Mouse (Mus musculus) left cerebral cortex, postnatal 10 days (tissue): ENCODE results near the gene Myo6. TPM values are rescaled to one million over a fixed set of nuclear protein-coding genes. Genes with fewer than 3 reads are reported as not detected.

Source experiments
- DNase-seq, 2 experiments: peaks; one replicate each; pipeline ENCODE4 v3.0.0; 2021 to 2022; ENCODE audit warnings: low spot score in 2 of 2, mixed read lengths in 1 of 2; ENCODE audit errors: extremely low spot score in 1 of 2
- intact Hi-C: fragments of 180-260 bp; cut with DNase I; formaldehyde crosslinking; loops from one replicate; pipeline ENCODE4 v1.15.1; 2025
- total RNA-seq, 2 experiments: library from RNA; stranded (reverse); gene quantifications; 2 replicates each; pipeline ENCODE4 v1.2.3; 2021

Gene Myo6
- total RNA-seq = 10 to 100 TPM; 46.3 to 49.6 TPM

GRCm38 (mm10) chr9:80164611-80165474 is at the start of gene Myo6:
Myo6 (plus strand) TSS chr9:80165031.
- intact Hi-C loops = no loop called here

GRCm38 (mm10) chr9:80145992-80146587 is 18.7 kb upstream of the Myo6 start:
- intact Hi-C loops = no loop called here
- no peak for DNase-seq

More at GRCm38 (mm10) chr9:80164611-80165474, at the start of gene Myo6:
- DNase-seq = peak; percentile 91 to 94

GRCm38 (mm10) chr9:80149594-80149993 is 15.2 kb upstream of the Myo6 start:
- intact Hi-C loops = no loop called here

GRCm38 (mm10) chr9:80155277-80155676 is 9.6 kb upstream of the Myo6 start:
- intact Hi-C loops = no loop called here
- peak; percentile 47 to 76 for DNase-seq

More at GRCm38 (mm10) chr9:80149594-80149993, 15.2 kb upstream of the Myo6 start:
- no peak for DNase-seq

GRCm38 (mm10) chr9:80156780-80157179 is 8.1 kb upstream of the Myo6 start:
- intact Hi-C loops = no loop called here
- no peak for DNase-seq

- intact Hi-C loops = no loop called here
- no peak for DNase-seq
These were observed 6.9 kb upstream of the Myo6 start for GRCm38 (mm10) chr9:80157840-80158465.

GRCm38 (mm10) chr9:80158937-80159336 is 5.9 kb upstream of the Myo6 start:
- intact Hi-C loops = no loop called here
- DNase-seq = no peak

- intact Hi-C loops = no loop called here
These were observed 3.4 kb upstream of the Myo6 start for GRCm38 (mm10) chr9:80161451-80161850.

GRCm38 (mm10) chr9:80163126-80163723 is 1.6 kb upstream of the Myo6 start:
- no peak for DNase-seq
- intact Hi-C loops = no loop called here

More at GRCm38 (mm10) chr9:80161451-80161850, 3.4 kb upstream of the Myo6 start:
- no peak for DNase-seq

- intact Hi-C loops = no loop called here
- DNase-seq = no peak
These were observed 640 bp upstream of the Myo6 start for GRCm38 (mm10) chr9:80164191-80164590.

GRCm38 (mm10) chr9:80165690-80166089 is 859 bp downstream of the Myo6 start:
- DNase-seq = no peak
- intact Hi-C loops = no loop called here

GRCm38 (mm10) chr9:80166425-80166824 is 1.6 kb downstream of the Myo6 start:
- intact Hi-C loops = no loop called here
- DNase-seq = peak in 1 of 2 experiments; percentile 27

GRCm38 (mm10) chr9:80167089-80167488 is 2.3 kb downstream of the Myo6 start:
- intact Hi-C loops = no loop called here
- no peak for DNase-seq

GRCm38 (mm10) chr9:80169551-80169950 is 4.7 kb downstream of the Myo6 start:
- intact Hi-C loops = no loop called here

GRCm38 (mm10) chr9:80171241-80171640 is 6.4 kb downstream of the Myo6 start:
- no peak for DNase-seq
- intact Hi-C loops = no loop called here

More at GRCm38 (mm10) chr9:80169551-80169950, 4.7 kb downstream of the Myo6 start:
- DNase-seq = no peak

- intact Hi-C loops = no loop called here
- DNase-seq = no peak
These were observed 7.8 kb downstream of the Myo6 start for GRCm38 (mm10) chr9:80172396-80173222.

GRCm38 (mm10) chr9:80173629-80174028 is 8.8 kb downstream of the Myo6 start:
- DNase-seq = peak; percentile 29 to 38
- intact Hi-C loops = no loop called here

GRCm38 (mm10) chr9:80176696-80177478 is 12.1 kb downstream of the Myo6 start:
- intact Hi-C loops = no loop called here
- no peak for DNase-seq
